16 mouse cellular contexts compared by ENCODE assay signal in genomic region chr10:60197406-60197821, GRCm38 (mm10). TPM values are rescaled to one million over a fixed set of nuclear protein-coding genes. Genes with fewer than 3 reads are reported as not detected.
DNase-seq lines count a peak whose midpoint lies in the region; ATAC-seq lines count a peak whose summit lies in the region.
"Had no signal": no experiment of that assay in that cellular context is flagged by ENCODE, and none has a peak within 500 bp of the region (broad histone marks: within the 10 kb centered on the region; RNA-seq: fewer than 3 reads in every experiment).

No protein-coding gene starts in this region.

- H3K4me1 ChIP-seq in limb, embryonic 15.5 days = peaks cover 45% of the 10 kb centered on the region
- H3K4me1 ChIP-seq in stomach, embryonic 15.5 days = peaks cover 30% of the 10 kb centered on the region

- no peak overlapping the region for H3K9ac ChIP-seq in limb, embryonic 15.5 days
- no peak overlapping the region for H3K9ac ChIP-seq in stomach, embryonic 15.5 days
- H3K9ac ChIP-seq: hindbrain, embryonic 12.5 days; midbrain, embryonic 15.5 days; neural tube, embryonic 13.5 days had no signal

- WGBS in limb, embryonic 15.5 days = 63% methylated on average over 10 of the region's 10 CpGs
- 53% methylated on average over 10 of the region's 10 CpGs for WGBS in stomach, embryonic 15.5 days

- no peak overlapping the region for H3K4me2 ChIP-seq in limb, embryonic 15.5 days
- H3K4me2 ChIP-seq in stomach, embryonic 15.5 days = no peak overlapping the region
- H3K4me2 ChIP-seq: hindbrain, embryonic 12.5 days; midbrain, embryonic 15.5 days; neural tube, embryonic 13.5 days had no signal

- intact Hi-C loops in heart, postnatal 14 days (cut with DNase I) = no loop called here

- no peaks in the 10 kb centered on the region for H3K27me3 ChIP-seq in limb, embryonic 15.5 days
- no peaks in the 10 kb centered on the region for H3K27me3 ChIP-seq in stomach, embryonic 15.5 days (replicated peaks)
- H3K27me3 ChIP-seq: hindbrain, embryonic 12.5 days; midbrain, embryonic 15.5 days; neural tube, embryonic 13.5 days had no signal

- H3K4me3 ChIP-seq in limb, embryonic 15.5 days = no peak overlapping the region
- H3K4me3 ChIP-seq in stomach, embryonic 15.5 days (replicated peaks) = no peak overlapping the region
- H3K4me3 ChIP-seq: erythroblast, embryonic 14.5 days; hindbrain, embryonic 12.5 days; layer of hippocampus, adult 2 months; midbrain, embryonic 15.5 days; neural tube, embryonic 13.5 days had no signal

- ATAC-seq in limb, embryonic 15.5 days (ENCODE audit: insufficient number of reproducible peaks, low FRiP score, low TSS enrichment, low read depth) = no peak
- no peak for ATAC-seq in stomach, embryonic 15.5 days (ENCODE audit: insufficient read depth, low FRiP score, low read depth)
- ATAC-seq: midbrain, embryonic 15.5 days had no signal

- DNase-seq in heart, adult 18-20 months = peak; percentile 32 to 56
- no peak for DNase-seq in heart, postnatal 14 days
- peak; percentile 79 for DNase-seq in kidney, postnatal 10 days
- no peak for DNase-seq in kidney, adult 18-20 months
- no peak for DNase-seq in cerebellum, adult 11 months
- no peak for DNase-seq in left cerebral cortex, adult 11 months (ENCODE audit: low spot score)
- DNase-seq: adrenal gland, postnatal 14 days; right cerebral cortex, adult 18-20 months; thymus, adult 2 months had no signal

- H3K9me3 ChIP-seq in limb, embryonic 15.5 days = no peaks in the 10 kb centered on the region
- no peaks in the 10 kb centered on the region for H3K9me3 ChIP-seq in stomach, embryonic 15.5 days
- H3K9me3 ChIP-seq: hindbrain, embryonic 12.5 days; midbrain, embryonic 15.5 days; neural tube, embryonic 13.5 days had no signal

- H3K27ac ChIP-seq in limb, embryonic 15.5 days = peak overlapping the region; percentile 48; the same call in 1 of the 2 replicates
- peak overlapping the region; percentile 70 for H3K27ac ChIP-seq in stomach, embryonic 15.5 days
- H3K27ac ChIP-seq: hindbrain, embryonic 12.5 days; layer of hippocampus, adult 2 months; midbrain, embryonic 15.5 days; neural tube, embryonic 13.5 days had no signal

- H3K36me3 ChIP-seq in limb, embryonic 15.5 days = no peaks in the 10 kb centered on the region
- H3K36me3 ChIP-seq in stomach, embryonic 15.5 days = no peaks in the 10 kb centered on the region
- H3K36me3 ChIP-seq: hindbrain, embryonic 12.5 days; midbrain, embryonic 15.5 days; neural tube, embryonic 13.5 days had no signal

RNA-seq across cellular contexts. Expression of gene Chst3, which starts 21.6 kb away (rescaled TPM):
- 1 to 10 TPM in 1 of 2 experiments, under 1 TPM in 1; 0.74 to 1.5 TPM for total RNA-seq in heart, adult 18-20 months (2021)
- total RNA-seq in heart, postnatal 14 days (2021) = 1 to 10 TPM; 1.2 to 1.4 TPM
- 2.7 and 3.0 TPM in 2 replicates for polyA plus RNA-seq in limb, embryonic 15.5 days (2015; fragmentation: Nextera tagmentation; extraction: Ambion mirVana)
- 2.2 and 2.3 TPM in 2 replicates for polyA plus RNA-seq in stomach, embryonic 15.5 days (2015; fragmentation: Nextera tagmentation; extraction: Ambion mirVana)
- polyA plus RNA-seq: erythroblast, embryonic 14.5 days had no signal

Comparison
In these comparisons a context has a peak if more than half of its experiments do, and no peak if none do; other contexts are left out.
1. DNase-seq: peak in heart, adult 18-20 months (2 of 2) and kidney, postnatal 10 days (single experiment); none in heart, postnatal 14 days (0 of 2), kidney, adult 18-20 months (single experiment), cerebellum, adult 11 months (single experiment) and left cerebral cortex, adult 11 months (single experiment).